Mouse (Mus musculus) spleen, postnatal 36 days (tissue): ENCODE data around the gene Olfr1303.

Source experiments
- DNase-seq, 2 experiments: peaks; one replicate each; pipeline ENCODE4 v3.0.0; 2022; ENCODE audit warnings: low spot score in 2 of 2, mixed read lengths in 1 of 2

The Olfr1303 gene

DNA sequence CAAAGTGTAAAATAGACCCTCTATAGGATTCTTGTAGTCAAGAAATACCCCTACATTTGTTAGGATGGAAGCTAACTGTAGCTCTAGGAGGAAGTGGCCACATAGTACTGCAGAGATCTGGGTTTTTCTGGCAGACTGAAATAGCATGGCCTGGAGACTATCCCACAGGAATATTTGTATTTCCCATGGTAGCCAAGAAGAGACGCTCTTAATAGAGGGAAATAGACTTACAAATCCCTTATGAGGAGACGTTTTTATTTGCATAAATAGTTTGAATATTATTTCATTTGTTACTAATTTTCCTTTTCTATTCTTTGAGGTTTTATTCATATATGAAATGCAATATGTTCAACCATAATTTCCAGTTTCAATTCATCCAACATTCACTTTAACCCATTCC is at the start of gene Olfr1303:
TSS of gene Olfr1303 (minus strand) at position 101 of the 400 bp plus-strand sequence.
- DNase-seq: no peak

DNA sequence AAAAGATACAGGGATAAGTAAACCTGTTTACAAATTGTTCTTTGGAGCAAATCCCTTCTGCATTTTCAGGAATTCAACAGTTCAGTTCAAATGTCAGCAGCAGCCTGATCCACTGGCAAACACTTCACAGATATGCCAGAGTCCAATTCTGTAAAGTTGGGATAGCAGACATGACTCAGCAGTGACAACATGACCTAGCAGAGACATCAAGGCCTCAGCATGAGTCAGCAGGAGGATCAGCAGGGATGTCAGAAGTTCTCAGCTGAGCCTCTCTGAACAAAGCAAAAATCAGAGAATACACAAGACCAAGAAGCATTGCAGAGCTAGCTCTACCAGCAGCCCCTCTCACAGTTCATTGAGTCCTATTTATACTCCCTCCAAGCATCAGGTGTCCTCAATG is 7.2 kb downstream of the Olfr1303 start:
- DNase-seq: no peak

DNA sequence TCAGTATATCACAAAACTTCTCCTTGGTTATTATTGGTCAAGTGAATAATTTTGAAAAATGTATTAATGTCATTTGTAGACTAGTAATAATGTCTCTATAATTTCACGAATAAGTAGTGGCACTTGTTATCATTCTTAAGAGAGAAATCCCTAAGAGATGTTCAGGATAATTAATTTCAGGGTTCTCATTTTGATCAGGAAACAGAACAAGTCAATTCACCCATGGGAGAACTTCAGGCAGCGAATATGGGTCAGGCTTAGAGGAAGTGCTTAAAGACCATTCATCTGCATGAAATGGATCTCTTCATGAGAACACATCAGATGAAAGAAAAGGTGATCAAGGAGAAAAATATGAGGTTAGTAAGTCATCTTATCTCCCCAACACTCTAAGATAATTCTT is 43.0 kb downstream of the Olfr1303 start, which contains the start of gene Olfr1302:
TSS of gene Olfr1302 (plus strand) at position 301 of the 400 bp plus-strand sequence.
- no peak for DNase-seq
